In the genomic region with DNA sequence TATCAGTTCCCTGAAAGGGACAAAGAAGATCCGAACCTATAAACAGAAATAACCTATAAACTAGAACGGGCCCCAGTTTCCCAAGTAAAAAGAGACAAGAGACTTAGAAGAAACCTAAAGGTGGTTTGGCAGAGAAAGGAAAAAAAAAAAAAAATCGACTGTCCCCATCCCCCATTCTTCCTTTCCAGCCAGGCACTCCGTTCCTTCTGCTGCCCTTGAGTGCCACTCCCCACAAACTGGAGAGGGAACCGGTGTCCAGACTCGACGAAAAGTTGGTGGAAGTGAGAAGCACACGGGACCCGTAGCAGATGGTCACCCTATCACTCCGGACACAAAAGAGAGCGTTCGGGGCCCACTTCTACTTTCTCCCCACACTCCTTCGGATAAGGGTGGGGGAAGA, we compare ENCODE assay signal across 7 mouse cellular contexts. TPM values are rescaled to one million over a fixed set of nuclear protein-coding genes. Genes with fewer than 3 reads are reported as not detected.
DNase-seq lines count a peak whose midpoint lies in the region; ATAC-seq and TF ChIP-seq lines count a peak whose summit lies in the region.

No protein-coding gene starts in this region.

- no peak for TF ChIP-seq CTCF in testis, adult 2 months (IDR thresholded peaks at IDR 0.05; ENCODE audit: control insufficient read depth, insufficient read depth, insufficient replicate concordance, low read depth, low read length)

- TF ChIP-seq POLR2A in testis, adult 2 months (IDR thresholded peaks at IDR 0.05; ENCODE audit: control insufficient read depth, low read depth, low read length), result no peak

- no peaks in the 10 kb centered on the region for H3K27me3 ChIP-seq in testis, adult 2 months (ENCODE audit: control insufficient read depth, insufficient read depth, low read length)
- no peaks in the 10 kb centered on the region for H3K27me3 ChIP-seq in forebrain, embryonic 10.5 days (ENCODE audit: poor library complexity, severe bottlenecking)
- peaks cover 8% of the 10 kb centered on the region for H3K27me3 ChIP-seq in liver, embryonic 11.5 days (replicated peaks; ENCODE audit: control insufficient read depth, insufficient read depth, low read length)
- no peaks in the 10 kb centered on the region for H3K27me3 ChIP-seq in neural tube, embryonic 13.5 days

- no peak for DNase-seq in testis, postnatal 14 days (ENCODE audit: low spot score)
- no peak for DNase-seq in forebrain, embryonic 10.5 days (ENCODE audit: extremely low spot score, low spot score)
- DNase-seq in liver, embryonic 11.5 days (ENCODE audit: low spot score), result no peak
- no peak for DNase-seq in thymus, postnatal 10 days (ENCODE audit: low spot score in 2 of 2)
- no peak for DNase-seq in gastrocnemius, postnatal 36 days

- WGBS in forebrain, embryonic 10.5 days, result 6% methylated on average over 13 of the region's 13 CpGs
- WGBS in liver, embryonic 11.5 days, result 4% methylated on average over 13 of the region's 13 CpGs
- 7% methylated on average over 13 of the region's 13 CpGs for WGBS in neural tube, embryonic 13.5 days

- no peak overlapping the region for H3K27ac ChIP-seq in testis, adult 2 months (ENCODE audit: control insufficient read depth, insufficient read depth, low read depth, low read length)
- peak overlapping the region; percentile 99 for H3K27ac ChIP-seq in forebrain, embryonic 10.5 days
- no peak overlapping the region; the same call in 1 of the 2 replicates for H3K27ac ChIP-seq in liver, embryonic 11.5 days (ENCODE audit: low read depth, low read length)
- peak overlapping the region; percentile 90 for H3K27ac ChIP-seq in neural tube, embryonic 13.5 days (replicated peaks)

- H3K4me2 ChIP-seq in liver, embryonic 11.5 days, result peak overlapping the region; percentile 96
- peak overlapping the region; percentile 88 for H3K4me2 ChIP-seq in neural tube, embryonic 13.5 days

- intact Hi-C loops in gastrocnemius, postnatal 36 days (cut with DNase I), result no loop called here

- peak overlapping the region; percentile 74 for H3K9ac ChIP-seq in liver, embryonic 11.5 days (ENCODE audit: low read depth, low read length)
- H3K9ac ChIP-seq in neural tube, embryonic 13.5 days, result peak overlapping the region; percentile 91

- H3K9me3 ChIP-seq in forebrain, embryonic 10.5 days, result peaks cover 26% of the 10 kb centered on the region
- peaks cover 4% of the 10 kb centered on the region; the same call in 1 of the 2 replicates for H3K9me3 ChIP-seq in liver, embryonic 11.5 days (ENCODE audit: control insufficient read depth, low read length)
- peaks cover 27% of the 10 kb centered on the region for H3K9me3 ChIP-seq in neural tube, embryonic 13.5 days

- H3K4me3 ChIP-seq in testis, adult 2 months (ENCODE audit: control insufficient read depth, low read depth, low read length), result peak overlapping the region; percentile 97
- peak overlapping the region; percentile 98 for H3K4me3 ChIP-seq in forebrain, embryonic 10.5 days
- peak overlapping the region; percentile 66 for H3K4me3 ChIP-seq in liver, embryonic 11.5 days (ENCODE audit: low read depth, low read length)
- peak overlapping the region; percentile 70 for H3K4me3 ChIP-seq in neural tube, embryonic 13.5 days

- peaks cover 15% of the 10 kb centered on the region for H3K4me1 ChIP-seq in testis, adult 2 months (ENCODE audit: control insufficient read depth, insufficient read depth, low read length)
- peaks cover 87% of the 10 kb centered on the region for H3K4me1 ChIP-seq in forebrain, embryonic 10.5 days
- peaks cover 19% of the 10 kb centered on the region for H3K4me1 ChIP-seq in liver, embryonic 11.5 days (replicated peaks; ENCODE audit: control insufficient read depth, insufficient read depth, low read length)
- peaks cover 55% of the 10 kb centered on the region for H3K4me1 ChIP-seq in neural tube, embryonic 13.5 days (replicated peaks)

- no peaks in the 10 kb centered on the region for H3K36me3 ChIP-seq in testis, adult 2 months (ENCODE audit: control insufficient read depth, insufficient read depth, low read length)
- peaks cover 36% of the 10 kb centered on the region for H3K36me3 ChIP-seq in forebrain, embryonic 10.5 days (replicated peaks)
- H3K36me3 ChIP-seq in liver, embryonic 11.5 days (ENCODE audit: control insufficient read depth, insufficient read depth, low read length), result peaks cover 10% of the 10 kb centered on the region
- H3K36me3 ChIP-seq in neural tube, embryonic 13.5 days, result peaks cover 36% of the 10 kb centered on the region

- ATAC-seq in liver, embryonic 11.5 days (replicated peaks; ENCODE audit: low FRiP score), result no peak
- no peak for ATAC-seq in neural tube, embryonic 13.5 days (ENCODE audit: low read depth)

RNA-seq across cellular contexts. Expression of a gene that starts 5.6 kb away (rescaled TPM):
- 1.4 and 1.7 TPM in 2 replicates for polyA plus RNA-seq in testis, adult 2 months (2012; rRNA removed)
- 1,904 and 2,173 TPM in 2 replicates for polyA plus RNA-seq in forebrain, embryonic 10.5 days (2016; fragmentation: Nextera tagmentation; extraction: Ambion mirVana)
- 143 and 171 TPM in 2 replicates for polyA plus RNA-seq in liver, embryonic 11.5 days (2014; fragmentation: Nextera tagmentation; extraction: Ambion mirVana)
- polyA plus RNA-seq in neural tube, embryonic 13.5 days (2015; fragmentation: Nextera tagmentation; extraction: Ambion mirVana), result 4,054 and 4,218 TPM in 2 replicates
- total RNA-seq in gastrocnemius, postnatal 36 days (2021), result 1 to 10 TPM in 1 of 2 experiments, under 1 TPM in 1; 0.84 to 1.9 TPM

RNA-seq across cellular contexts. Expression of a gene that starts 5.6 kb away (rescaled TPM):
- 31.4 and 35.0 TPM in 2 replicates for polyA plus RNA-seq in testis, adult 2 months (2012; rRNA removed)
- 78.7 and 82.3 TPM in 2 replicates for polyA plus RNA-seq in forebrain, embryonic 10.5 days (2016; fragmentation: Nextera tagmentation; extraction: Ambion mirVana)
- polyA plus RNA-seq in liver, embryonic 11.5 days (2014; fragmentation: Nextera tagmentation; extraction: Ambion mirVana), result 25.9 and 26.2 TPM in 2 replicates
- polyA plus RNA-seq in neural tube, embryonic 13.5 days (2015; fragmentation: Nextera tagmentation; extraction: Ambion mirVana), result 165 TPM in 2 replicates
- total RNA-seq in gastrocnemius, postnatal 36 days (2021), result 10 to 100 TPM; 25.4 to 25.6 TPM

Comparison
In these comparisons a context has a peak if more than half of its experiments do, and no peak if none do; other contexts are left out.
1. H3K27ac ChIP-seq: peak in forebrain, embryonic 10.5 days (single experiment) and neural tube, embryonic 13.5 days (single experiment); none in testis, adult 2 months (single experiment) and liver, embryonic 11.5 days (single experiment).
2. RNA of a gene that starts 5.6 kb away (polyA plus RNA-seq): 4,054 to 4,218 TPM in neural tube, embryonic 13.5 days, 1,904 to 2,173 TPM in forebrain, embryonic 10.5 days and 143 to 171 TPM in liver, embryonic 11.5 days; 1.4 to 1.7 TPM in testis, adult 2 months; every median in the first group is over 10 times any median in the second.
3. Peak in every context shown above with its lines, with median percentiles within 50 percentile points of each other: H3K4me3 ChIP-seq.